Mouse (Mus musculus): Measurements from ENCODE around the gene Slc7a5. TPM values are rescaled to one million over a fixed set of nuclear protein-coding genes. Genes with fewer than 3 reads are reported as not detected.

Gene Slc7a5
- total RNA-seq, 2 experiments from 2014 or later: 146 to 164 TPM

DNA sequence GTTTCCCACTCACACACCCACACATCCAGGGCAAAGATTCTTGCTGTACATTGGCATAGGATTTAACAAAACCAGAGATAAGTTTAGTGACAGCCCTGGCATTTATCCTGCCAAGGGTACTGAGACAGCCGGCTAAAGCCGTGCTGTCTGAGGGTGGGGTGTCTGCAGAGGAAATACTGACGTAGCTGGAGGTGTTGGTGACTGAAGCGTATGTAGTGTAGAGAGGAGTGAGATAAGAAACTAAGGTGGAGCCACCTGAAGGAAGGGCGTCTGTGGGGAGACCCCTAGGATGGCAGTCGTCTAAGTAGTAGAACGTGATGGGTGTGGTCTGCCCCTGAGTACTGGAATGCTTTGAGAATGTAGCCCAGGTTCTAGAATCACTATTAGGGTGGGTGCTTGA lies 55.0 kb downstream of the Slc7a5 start:
- no peak for DNase-seq (ENCODE audit: low spot score in 2 of 2)

DNA sequence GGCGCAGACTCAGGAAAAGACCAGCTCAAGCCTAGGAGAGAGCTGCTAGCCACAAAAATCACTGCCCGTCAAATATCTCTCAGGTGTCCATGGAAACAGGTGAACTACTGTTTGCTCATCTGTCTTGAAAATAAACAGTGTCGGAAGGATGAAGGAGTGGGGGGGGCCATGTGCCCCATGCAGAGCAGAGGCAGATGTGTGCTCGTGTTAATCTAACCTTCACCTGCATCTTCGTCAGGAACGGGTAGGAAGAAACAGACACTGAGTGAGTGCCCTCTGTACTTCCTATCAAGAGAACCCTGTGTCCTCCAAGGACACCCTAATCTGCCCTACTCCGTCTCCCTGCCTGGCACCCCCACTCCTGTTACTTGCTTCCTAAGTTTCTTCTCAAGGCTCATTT lies 55.8 kb downstream of the Slc7a5 start:
- DNase-seq (ENCODE audit: low spot score in 2 of 2): no peak

DNA sequence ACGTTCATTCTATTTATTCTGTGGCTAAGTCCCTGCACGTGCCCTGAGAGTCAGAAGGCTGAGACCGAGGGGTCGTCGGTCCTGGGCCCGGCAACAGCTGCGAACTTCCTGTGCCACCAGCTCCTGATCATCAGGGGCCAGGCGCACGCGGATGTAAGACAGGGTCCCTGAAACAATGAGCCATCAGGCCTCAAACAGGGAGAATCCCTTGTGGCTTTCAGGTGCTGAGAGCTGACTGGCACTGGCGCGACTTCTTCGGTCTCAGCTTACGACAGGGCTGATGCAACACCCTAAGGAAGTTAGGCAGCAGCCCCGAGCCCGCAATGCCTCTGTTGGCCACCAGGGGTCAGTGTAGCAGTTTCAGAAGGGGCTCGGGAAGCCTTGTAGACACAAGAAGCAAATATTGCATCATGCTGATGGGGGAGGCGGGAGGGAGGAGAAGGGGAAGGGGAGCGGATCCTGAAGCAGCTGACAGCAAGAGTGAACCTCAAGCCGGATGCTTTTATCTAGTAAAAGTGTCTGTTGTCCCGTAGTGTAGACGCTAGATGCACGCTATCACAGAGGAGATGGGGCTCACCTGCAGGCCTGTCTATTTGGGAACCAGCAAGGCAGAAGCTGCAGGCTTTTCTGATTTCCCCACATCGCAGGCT lies 56.5 kb downstream of the Slc7a5 start:
- peak; percentile 99 to 100 for DNase-seq (ENCODE audit: low spot score in 2 of 2)

DNA sequence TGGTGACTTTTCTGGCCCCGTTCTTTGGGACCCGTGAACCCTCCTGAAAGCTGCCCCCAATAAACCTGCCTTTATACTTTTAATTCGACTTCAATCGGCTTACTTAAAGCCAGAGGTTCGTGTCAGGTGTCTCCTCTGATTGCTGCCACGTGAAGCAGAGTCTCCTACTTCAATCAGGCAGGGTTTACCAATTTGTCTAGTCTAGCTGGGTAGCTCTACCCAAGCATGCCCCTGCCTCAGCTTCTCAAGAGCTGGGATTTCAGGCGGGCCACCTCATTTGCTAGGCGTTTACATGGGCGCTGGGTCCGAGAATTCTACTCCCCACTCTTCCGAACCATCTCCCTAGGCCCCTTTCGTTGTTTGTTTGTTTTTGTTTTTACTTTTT lies 57.1 kb downstream of the Slc7a5 start:
- DNase-seq (ENCODE audit: low spot score in 2 of 2): no peak

DNA sequence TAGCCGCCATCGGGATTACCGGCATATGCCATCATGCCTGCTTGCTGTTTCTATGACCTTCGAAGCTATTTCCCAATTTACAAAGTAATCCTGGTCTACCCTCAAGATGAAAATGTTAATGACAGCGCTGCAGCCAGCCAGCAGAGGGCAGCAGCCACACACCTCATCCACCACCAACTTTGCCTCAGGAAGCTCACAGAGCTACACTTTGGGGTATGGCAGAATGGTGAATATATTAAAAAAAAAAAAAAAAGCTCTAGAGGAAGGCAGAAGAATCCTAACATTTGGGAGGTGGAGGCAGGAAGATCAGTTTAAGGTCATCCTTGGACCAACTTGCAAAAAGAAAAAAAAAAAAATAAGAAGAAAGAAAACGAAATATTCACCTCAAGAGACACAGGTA lies 57.5 kb downstream of the Slc7a5 start:
- DNase-seq (ENCODE audit: low spot score in 2 of 2): peak; percentile 84 to 85

DNA sequence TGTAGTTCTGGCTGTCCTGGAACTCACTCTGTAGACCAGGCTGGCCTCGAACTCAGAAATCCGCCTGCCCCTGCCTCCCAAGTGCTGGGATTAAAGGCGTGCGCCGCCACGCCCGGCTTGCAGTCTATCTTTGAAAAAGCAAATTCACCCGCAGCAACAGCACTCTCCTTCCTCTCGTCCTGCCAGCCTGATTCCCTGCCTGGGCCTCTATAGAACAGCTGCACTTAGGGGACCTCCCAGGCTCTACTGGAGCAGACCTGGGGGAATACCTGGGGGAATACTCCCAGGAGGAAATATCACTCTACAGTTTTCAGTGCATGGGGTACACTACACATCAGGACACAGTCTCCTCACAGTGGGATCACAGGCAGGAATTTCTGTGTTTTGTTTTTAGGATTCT lies 58.2 kb downstream of the Slc7a5 start:
- DNase-seq (ENCODE audit: low spot score in 2 of 2): no peak

DNA sequence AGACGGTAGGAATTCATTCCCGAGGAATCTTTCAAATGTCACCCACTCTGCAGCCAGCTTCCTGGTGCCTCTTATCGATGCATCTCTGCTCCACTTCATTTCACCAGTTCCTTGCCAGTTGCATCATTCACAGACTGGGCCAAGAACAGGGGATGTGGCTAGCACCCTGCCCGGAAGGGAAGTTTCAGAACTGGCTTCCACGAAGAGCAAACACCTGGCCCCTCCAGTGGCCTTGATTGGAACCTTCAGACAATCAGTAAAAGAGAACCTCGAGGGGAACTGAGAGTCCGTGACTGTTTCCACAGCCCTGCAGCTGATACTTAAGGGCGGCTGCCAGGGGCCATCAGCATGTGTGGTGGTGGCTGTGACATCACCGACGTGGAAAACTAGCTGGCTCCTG lies 59.0 kb downstream of the Slc7a5 start:
- no peak for DNase-seq (ENCODE audit: low spot score in 2 of 2)

DNA sequence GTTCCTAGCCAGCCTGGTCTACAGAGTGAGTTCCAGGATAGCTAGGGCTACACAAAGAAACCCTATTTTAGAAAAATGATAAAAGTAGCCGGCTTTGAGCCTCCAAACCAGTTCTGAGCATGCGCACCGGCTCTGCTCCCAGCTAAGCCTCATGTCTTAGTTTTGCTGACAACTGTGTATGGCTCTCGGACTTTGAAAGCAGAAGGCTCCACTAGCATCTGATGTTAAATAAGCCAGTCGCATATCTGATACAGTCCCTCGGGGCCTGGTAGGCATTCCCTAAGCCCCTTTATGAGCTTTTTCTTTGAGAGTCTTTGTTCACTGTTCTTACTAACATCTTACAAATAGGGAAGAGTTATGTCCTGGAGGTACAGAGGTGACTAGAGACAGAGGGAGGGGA lies 59.5 kb downstream of the Slc7a5 start:
- no peak for DNase-seq (ENCODE audit: low spot score in 2 of 2)

DNA sequence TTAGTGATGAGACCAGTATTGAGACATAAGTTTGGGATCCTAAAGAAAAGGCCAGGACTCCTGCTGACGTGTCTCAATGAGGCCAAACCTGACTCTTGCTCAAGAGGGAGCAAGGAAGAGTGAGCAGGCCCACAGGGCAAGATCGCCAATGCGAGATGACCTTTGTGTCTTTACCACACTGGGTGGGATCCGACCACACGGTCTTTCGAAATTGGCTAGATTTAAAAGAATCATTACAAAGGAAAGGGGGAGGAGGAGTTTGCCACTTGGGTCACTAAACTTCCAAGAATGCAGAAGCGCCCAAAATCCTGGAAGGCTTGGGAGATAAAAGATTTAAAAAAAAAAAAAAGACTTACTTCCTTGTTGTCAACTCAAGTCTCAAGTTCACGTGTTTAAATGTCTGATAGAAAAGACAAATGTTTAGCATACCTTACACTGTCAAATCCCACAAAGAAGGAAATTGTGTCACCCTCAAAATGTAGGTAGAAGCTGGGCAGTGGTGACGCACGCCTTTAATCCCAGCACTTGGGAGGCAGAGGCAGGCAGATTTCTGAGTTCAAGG lies 60.2 kb downstream of the Slc7a5 start:
- no peak for DNase-seq (ENCODE audit: low spot score in 2 of 2)

DNA sequence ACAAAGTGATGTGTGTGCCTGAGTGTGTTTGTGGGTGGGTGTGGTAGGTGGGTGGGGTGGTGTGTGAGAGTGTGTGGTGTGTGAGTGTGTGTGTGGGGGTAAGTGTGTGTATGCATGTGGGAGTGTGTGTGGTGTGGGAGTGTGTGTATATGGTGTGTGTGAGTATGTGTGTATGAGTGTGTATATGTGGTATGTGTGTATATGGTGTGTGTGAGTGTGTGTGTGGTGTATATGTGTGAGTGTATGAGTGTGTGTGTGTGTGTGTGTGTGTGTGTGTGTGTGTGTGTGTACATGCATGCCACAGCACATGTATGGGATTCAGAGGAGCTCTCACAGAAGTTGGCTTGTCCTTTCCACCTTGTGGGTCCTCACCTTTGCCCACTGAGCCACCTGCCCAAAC lies 60.7 kb downstream of the Slc7a5 start:
- DNase-seq (ENCODE audit: low spot score in 2 of 2): no peak

DNA sequence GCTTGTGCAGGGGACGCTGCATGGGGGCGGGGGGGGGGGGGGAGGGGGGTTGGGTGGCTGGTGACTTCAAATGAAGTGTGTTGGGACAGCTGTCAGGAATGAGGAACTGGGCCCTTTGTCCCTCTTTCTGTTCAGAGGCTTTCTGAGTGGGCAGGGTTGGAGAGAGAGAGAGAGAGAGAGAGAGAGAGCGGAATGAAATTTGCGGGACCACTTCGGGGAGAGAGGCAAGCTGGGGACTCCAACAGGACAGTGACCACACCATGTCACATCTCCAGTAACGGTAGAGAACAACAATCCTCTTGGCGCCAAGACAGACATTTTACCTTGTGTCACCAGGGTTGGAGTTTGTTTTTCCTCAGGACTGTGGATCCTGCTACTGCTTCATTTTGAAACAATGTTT lies 62.7 kb downstream of the Slc7a5 start:
- no peak for DNase-seq (ENCODE audit: low spot score in 2 of 2)

DNA sequence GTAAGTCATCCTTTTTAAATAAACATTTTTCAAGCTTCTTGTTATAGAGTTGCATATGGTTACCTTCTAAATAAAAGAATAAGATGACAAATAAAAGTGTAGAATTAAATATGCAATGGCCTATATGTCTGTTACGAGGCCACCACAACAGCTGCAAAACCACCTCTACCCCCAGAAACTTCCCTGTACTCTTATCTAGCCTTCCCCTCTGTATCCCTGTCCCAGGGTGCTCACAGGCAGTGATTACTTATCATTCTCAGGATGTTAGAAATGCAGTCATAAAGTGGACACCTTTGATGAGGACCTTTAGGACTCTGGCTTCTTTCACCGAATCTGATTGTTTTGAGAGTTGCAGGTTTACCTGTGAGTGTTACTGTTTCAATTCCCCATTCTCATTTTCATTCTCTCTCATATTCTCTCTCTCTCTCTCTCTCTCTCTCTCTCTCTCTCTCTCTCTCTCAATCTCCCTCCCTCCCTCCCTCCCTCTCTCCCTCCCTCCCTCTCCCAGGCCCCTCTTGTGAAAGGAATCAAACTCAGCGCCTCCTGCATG lies 64.2 kb downstream of the Slc7a5 start:
- no peak for DNase-seq (ENCODE audit: low spot score in 2 of 2)

DNA sequence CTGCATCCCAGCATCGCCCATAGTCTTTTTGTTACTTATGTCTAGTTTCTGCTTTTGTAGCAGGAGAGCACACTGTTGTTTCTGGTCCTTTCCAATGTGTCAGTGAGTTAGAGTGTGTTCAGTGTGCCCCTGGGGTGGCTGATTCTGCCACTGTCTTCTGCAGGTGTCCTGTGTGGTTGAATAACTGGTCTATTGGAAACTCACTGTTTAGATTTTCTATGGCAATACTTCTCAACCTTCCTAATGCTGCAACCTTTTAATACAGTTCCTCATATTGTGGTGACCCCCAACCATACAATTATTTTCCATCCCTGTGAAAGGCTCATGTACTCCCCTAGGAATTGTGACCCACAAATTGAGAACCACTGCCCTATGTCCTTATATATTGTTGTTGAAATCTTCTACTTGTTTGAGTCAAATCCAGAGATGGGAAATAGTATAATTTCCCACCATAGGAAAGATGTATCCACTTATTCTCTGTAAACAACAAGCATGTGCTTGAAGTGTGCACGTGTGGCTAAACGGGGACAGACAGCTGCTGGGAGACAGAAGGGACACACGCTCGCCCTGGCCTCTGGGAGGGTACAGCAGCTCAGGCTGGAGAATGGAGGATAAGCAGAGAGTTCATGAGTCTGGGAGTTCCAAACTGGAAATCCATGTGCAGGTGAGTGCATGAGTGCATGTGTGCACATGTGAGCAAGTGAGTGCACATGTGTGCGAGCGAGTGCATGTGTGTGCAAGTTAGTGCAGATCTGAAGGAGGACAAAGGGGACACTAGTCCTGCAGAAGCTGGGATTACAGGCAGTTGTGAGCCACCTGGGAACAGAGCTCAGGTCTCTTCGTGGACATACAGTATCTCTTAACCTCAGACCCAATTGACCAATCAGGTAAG lies 65.2 kb downstream of the Slc7a5 start:
- DNase-seq (ENCODE audit: low spot score in 2 of 2): no peak

DNA sequence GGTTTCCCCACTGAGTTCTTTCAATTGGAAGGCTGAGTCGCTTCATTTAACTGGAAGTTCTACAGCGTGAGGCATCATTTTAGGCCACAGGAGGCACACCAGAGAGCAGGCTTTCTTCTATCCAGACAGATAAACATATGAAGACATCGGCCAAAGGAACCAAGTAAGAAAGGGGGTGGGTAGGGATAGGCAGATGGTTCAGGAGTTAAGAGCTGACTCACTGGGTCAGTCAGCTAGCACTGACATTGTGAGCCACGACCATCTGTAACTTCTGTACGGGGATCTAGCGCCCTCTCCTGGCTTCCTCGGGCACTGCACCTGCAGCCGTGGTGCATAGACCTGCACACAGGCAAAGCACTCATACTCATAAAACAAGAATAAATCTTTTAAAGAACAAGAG lies 66.3 kb downstream of the Slc7a5 start:
- DNase-seq (ENCODE audit: low spot score in 2 of 2): peak; percentile 81 to 82

DNA sequence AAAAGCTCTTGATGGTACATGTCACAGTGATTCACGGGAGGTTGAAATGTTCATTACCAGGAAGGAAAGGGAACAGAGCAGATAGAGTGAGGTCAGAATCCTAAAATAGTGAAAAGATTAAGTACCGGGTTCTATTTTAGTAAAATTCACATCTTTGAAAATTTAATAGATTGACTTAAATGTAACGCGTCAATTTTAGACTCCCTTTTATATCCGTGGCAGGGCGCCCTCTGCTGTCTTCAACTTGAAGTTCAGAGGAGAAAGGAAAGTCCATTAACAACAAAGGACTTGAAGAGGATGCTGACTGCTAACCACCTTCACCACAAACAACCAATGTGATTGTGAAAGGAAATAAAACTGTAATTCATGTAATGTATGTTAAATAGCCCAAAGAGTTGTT lies 75.0 kb downstream of the Slc7a5 start:
- peak; percentile 76 to 84 for DNase-seq (ENCODE audit: low spot score in 2 of 2)

DNA sequence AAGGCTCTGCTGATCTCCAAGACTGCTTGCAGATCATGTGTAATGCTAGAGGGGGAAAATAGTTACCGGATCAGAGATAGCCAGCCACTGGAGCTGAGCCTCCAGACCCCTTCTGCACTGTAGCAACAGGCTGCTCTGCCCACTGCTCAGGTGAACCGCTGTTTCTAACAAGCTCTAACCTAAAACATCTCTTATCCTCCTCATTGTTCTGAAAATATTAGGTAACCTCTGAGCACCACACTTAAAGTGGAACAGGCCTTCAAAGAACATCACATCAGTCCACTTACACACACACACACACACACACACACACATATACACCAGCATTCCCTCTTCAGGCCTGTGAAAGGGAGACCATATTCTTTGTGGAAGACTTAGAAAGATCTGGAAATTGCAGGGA lies 75.4 kb downstream of the Slc7a5 start:
- no peak for DNase-seq (ENCODE audit: low spot score in 2 of 2)

Other genes with a start within 250 kb of the Slc7a5 start
- 100 to 1,000 TPM; 155 TPM for gene Jph3, start 178.1 kb downstream of the Slc7a5 start, total RNA-seq (2021)
- gene Klhdc4, start 78.1 kb downstream of the Slc7a5 start, total RNA-seq (2021): 10 to 100 TPM; 28.8 to 32.1 TPM
- gene Car5a, start 37.2 kb upstream of the Slc7a5 start, total RNA-seq (2021): not detected
- gene Banp, start 42.1 kb upstream of the Slc7a5 start, total RNA-seq (2021): 10 to 100 TPM; 24.7 to 32.2 TPM